Mouse (Mus musculus) urinary bladder, adult 18-20 months (tissue): Measurements from ENCODE around the gene Espnl.
A peak's percentile ranks its signal among the peaks of the same experiment; 100 is the strongest.

ENCODE experiments used
- DNase-seq, 2 experiments: peaks; one replicate each; pipeline ENCODE4 v3.0.0; 2022; ENCODE audit warnings: low spot score in 2 of 2, mixed read lengths in 2 of 2

Espnl gene

DNA sequence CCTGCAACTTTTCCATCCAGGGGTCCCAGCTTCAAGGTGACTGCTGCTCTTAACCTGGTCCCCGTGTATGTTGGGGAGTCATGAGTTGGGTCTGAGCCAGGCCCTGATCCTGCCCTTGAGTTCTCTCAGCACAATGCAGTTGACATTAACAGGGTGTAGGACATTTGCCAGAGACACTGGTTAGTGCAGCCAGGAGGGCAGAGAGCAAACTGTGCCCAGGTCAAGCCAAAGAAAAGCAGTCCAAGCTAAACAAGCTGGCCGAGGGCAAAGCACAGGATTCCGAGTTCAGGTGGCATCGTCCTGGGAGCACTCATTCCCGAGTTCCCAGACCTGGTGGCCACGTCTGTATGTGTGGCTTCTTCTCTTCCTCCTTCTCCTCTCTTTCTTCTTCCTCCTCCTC lies 4.2 kb upstream of the Espnl start:
- DNase-seq: no peak

DNA sequence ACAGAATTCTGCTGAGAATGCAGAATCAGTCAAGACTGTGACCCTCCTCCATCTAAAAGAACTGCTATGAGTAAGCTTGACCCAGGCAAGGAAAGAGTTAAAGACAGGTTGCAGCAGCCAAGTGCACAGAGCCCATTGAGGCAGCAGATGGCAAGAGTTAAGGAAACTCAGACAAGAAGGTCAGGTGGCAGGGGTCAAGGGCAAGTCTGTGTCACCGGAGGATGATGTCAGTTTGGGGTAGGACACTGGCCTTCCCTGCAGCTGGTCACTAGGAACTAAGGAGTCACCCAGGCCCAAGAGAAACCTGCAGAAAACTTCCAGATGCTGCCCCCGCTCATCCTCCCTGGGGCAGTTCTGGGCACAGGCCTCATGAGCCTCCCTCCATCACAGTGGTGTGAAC lies 2.8 kb downstream of the Espnl start:
- DNase-seq: no peak

DNA sequence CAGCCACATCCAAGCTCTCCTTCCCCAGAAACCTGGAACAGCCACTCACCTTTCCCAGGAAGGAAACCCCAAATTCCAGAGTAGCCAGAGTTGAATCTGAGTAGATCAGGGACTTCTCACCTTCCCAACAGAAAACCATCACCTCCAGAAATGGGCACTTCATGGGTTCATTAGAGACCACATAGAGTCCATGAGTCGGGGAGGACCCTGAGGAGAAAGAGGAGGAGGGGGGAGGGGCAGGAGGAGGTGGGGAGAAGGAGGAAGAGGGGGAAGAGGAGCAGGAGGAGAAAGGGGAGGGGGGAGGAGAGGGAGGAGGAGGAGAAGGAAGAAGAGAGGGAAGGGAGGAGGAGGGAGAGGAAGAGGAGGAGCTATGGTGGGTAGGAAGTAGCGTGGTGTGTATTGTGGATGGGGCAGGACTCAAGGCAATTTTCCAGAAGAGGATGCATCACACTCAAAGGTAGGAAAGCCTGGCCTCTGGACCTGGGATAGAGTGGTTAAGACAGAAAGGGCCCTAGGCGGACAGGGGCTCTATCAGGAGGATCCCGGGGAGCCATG lies 3.7 kb downstream of the Espnl start:
- DNase-seq: no peak

DNA sequence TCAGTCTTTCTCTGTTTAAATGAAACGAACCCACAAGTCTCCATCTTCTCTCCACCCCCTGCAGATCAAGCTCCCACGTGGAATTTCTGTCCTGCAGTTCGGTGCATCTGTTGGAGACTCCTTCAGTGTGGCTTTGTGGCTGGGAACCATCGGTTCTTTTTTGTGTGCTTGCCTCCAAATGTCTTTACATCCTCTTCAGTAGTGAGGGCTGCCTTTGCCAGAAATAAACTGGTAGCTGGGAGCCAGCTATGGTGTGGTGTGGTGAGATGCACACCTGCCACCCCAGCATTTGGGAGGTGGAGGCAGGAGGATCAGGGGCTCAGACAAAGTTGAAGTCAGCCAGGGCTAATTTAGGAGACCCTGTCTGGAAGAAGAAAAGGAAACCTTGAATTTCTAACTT lies 10.2 kb downstream of the Espnl start:
- DNase-seq: no peak

DNA sequence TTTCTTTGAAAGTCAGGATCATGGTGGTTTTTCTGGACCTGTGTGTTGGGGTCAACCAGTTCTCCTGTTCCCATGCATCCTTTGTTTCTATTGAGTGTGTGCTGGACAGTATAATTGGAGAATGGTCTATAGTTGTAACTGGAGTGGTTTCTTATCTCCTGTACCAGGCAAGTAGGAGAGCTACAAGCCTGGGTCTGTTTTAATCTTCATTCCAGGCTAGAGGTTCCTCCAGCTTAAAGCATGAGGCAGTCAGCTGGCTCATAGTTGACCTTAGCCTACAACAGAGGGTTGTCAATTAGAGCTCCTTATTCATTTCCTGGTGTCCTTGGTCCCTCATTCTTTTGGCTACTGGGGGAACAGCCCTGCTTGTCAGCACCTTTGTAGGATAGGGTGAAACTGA lies 11.7 kb downstream of the Espnl start:
- no peak for DNase-seq

DNA sequence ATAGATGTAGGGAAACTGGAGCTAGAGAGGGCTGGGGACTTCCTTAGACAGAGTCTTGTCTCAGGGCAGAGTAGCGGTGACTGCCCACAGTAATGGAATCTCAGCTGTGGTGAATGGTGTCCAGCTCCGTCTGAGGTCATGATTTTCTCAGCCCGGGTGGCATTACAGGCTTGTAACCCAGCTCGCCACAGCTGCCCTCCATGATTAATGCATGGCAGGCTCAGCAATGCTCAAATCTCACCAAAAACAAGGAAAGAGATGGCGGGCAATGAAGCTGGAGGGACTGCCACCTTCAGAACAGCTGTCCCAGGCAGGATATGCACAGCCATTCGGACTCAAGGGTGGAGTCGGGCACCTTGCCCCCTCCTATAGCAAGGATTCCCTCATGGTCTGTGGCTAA lies 15.5 kb downstream of the Espnl start:
- DNase-seq: no peak

DNA sequence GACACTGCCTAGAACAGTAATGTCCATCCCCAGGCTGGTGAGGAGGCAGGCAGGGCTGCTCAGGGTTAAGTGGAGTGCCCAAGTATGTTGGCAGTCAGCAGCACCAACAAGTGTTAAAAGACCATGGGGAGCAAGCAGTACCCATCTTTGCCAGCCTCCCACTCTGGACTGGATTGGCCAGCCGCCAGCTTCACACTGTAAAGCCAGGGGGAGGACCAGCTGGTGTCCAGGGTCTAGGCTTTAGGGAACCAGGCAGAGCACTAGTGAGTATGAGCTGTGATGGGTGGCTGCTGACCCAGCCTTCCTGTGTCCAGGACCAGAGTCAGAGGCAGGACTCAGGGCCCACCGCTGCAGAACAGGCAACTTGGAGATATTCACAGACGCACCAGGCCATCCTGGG lies 22.1 kb downstream of the Espnl start:
- DNase-seq: no peak

DNA sequence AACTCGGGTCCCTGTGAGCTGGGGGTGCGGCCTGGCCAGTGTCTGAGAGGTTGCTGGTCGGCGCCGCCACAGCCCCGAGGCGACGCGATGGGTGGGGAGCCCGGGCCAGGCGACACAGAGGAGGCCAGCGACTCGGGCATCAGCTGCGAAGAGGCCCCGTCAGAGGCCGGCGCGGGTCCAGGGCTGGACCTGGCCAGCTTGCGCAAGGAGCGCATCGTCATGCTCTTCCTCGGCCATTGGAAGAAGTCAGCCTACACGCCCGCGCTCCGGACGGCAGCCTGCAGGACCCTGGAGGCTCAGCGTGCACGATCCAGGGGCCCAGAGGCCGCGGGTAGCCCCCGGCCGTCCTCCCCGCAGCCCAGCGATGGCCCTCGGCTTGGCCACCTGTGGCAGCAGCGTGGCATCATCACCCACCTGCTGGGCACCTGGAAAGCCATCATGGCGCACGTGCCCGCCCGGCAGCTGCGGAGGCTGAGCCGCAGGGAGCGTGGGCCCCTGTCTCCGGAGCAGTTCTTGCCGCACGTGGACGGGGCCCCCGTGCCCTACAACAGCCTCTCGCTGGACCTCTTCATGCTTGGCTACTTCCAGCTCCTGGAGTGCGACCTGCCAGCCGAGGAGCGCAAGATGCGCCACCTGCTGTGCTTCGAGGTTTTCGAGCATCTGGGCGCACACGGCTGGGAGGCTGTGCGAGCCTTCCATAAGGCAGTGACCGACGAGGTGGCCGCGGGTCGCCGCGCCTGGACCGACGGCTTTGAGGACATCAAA lies 23.2 kb downstream of the Espnl start:
- DNase-seq: peak in 1 of 2 experiments; percentile 21

DNA sequence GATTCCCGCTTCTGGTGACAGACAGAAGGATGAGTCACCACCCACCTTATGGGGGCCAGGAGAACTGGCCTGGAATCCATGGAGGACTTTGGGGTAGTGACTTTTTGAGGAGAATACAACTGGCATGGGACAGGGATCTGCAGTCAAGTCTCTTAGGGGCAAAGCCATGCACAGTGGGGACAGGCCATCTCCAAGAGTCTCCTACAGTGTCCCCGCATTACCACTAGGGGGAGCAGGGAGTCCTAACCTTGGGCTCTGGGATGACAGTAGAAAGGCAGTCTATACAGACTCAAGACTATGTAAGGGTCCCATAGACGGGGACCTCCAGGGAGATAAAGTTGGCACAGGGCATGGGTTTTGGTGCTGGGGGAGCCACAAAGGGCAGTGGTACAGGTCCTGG lies 25.0 kb downstream of the Espnl start:
- peak; percentile 13 to 31 for DNase-seq

DNA sequence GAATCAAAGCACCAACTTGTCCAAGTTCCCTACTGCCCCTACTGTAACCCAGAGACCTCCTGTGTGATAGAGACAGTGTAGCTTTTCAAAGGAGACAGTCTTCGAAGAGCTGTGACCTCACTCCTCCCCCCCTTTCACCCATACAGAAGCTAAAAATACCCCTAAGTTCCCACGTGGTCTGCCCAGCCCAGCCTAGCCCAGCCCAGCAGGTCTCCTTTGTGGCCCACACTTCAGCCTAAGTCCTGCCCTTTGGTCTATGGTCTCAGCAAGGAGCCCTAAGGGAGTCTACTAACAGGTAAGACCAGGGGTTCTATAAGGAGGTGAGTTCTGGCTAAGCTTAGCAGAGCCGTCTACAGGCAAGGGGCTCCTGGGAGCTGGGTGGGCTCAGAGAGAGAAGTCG lies 29.0 kb downstream of the Espnl start, which contains the start of gene Klhl30:
Gene Klhl30, plus strand, starts transcription at position 176 of the 400 bp plus-strand sequence.
- no peak for DNase-seq

DNA sequence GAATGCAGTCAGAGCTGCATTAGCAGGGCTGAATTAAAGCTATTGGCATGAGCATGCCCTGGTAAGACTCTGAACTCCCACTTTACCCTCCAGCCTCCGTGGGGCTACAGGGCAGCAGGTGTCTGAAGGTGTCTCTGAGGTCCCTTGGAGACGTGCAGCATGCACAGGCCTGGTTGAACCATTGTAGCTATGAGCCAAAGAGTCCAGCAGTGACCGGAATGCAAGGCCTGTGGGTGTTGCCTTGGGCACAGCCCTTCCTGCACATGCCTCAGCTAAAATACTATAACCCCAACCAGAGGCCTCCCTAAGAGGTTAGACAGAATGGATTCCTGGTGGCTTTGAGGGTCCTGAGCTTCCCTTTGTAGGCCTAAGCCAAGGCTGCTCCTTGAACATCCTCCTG lies 29.4 kb downstream of the Espnl start:
- DNase-seq: no peak

DNA sequence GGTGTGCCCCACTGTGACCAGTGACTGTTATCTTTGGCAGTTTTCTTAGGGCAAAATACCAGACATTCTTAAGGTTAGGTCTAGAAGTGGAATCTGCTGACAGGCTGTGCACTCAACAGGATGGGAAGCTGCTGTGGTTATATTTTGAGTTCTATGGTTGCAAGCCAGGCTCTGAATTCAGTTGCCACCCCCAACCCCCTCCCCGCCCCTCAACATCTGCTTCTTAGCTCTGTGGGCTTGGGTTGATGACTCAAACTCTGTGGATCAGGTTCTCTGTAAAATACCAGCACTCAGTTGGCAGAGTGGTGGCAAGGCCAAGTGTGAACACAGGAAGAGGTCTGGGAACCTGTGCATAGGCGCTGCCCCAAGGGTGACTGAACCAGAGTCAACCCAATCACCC lies 30.4 kb downstream of the Espnl start:
- no peak for DNase-seq

DNA sequence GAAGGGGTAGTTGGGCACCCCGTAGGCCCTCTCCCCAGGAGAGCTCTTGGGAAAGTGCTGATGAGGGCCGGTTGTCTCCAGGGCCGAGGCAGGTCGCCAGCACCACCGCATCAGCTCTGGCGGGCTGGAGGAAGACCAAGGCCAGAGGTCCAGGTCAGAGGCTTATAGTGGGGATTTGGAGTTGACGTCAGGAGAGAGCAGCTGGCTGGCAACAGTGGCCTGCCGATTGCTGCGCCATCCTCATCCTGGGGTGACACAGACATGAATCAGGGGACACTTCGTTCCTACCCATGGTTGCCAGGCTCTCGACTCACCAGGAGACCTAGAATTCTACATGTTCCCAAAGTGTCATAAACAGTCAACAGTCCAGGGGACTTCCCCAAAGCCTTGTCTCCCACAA lies 34.2 kb downstream of the Espnl start:
- DNase-seq: no peak

DNA sequence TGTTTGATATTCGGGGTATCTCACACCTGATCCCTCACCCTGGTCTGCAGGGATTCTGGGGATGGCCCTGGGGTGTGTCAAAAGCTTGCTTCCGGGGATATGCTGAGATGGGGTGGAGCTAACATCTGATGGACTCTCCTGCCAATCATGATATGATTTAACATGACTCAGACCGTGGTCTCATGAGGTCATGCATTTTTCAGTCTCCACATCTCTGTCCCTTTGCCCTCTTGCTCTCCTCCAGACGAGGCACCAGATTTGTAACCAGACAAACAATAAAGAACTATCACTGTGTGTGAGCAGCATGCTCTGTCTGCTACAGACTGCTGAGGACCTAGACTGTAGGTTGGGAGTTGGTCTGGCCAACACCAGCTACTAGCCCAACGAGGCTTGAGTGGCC lies 40.2 kb downstream of the Espnl start:
- DNase-seq: no peak

DNA sequence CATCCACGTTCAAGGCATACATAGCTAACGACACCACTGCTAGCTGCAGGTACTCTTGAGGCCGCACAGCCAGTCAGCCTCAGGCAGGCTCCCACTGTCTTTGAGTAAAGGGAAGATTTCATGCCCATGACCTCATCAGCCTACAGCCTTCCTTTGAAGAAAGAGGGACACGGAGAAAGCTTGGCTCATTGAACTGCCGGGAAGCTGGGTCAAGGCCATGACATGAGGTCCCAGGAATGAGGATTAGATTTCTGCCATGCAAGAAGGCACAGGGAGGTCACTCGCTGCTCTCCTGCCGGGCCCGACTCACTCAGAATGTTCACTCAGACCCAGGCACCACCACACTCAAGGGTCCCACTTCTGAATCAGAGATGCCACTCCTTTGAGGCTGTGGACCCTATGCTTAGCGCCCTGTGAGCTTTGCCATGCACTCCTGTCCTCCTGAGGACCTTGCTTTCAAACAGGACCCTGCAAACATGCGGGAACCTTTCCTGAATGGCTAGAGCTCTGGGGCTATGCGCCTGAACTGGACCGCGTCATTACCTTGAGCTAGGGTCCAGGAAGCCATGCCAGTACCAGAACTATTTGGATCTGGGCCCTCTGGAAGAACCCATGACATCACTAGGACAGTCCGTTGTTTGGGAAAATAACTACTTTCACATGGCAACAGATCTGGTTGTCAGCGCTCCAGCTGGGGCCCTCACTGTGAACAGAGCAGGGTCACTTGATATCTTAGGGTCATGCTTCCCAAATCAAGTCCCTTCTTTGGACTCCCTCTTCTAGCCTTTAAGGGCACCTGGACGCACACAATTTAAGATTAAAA lies 43.2 kb downstream of the Espnl start:
- DNase-seq: no peak

DNA sequence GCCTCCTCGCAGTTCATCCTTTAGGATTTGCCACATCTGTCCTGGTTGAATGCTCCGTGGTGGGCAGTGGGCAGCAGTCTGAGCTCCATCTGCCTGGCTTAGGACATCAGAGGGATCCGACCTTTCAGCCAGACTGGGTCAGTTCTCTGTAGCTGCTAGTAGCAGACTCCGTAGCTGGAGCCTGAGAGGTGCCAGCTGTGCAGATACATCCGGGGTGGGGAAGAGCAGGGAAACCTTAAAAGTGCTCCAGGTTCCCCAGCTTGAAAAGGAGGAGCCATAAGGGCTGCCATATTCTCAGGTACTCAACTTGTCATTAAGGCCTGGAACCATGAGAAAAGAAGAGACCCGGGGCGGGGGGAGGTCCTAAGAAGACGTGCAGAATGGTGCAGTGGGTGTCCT lies 43.9 kb downstream of the Espnl start:
- no peak for DNase-seq

DNA sequence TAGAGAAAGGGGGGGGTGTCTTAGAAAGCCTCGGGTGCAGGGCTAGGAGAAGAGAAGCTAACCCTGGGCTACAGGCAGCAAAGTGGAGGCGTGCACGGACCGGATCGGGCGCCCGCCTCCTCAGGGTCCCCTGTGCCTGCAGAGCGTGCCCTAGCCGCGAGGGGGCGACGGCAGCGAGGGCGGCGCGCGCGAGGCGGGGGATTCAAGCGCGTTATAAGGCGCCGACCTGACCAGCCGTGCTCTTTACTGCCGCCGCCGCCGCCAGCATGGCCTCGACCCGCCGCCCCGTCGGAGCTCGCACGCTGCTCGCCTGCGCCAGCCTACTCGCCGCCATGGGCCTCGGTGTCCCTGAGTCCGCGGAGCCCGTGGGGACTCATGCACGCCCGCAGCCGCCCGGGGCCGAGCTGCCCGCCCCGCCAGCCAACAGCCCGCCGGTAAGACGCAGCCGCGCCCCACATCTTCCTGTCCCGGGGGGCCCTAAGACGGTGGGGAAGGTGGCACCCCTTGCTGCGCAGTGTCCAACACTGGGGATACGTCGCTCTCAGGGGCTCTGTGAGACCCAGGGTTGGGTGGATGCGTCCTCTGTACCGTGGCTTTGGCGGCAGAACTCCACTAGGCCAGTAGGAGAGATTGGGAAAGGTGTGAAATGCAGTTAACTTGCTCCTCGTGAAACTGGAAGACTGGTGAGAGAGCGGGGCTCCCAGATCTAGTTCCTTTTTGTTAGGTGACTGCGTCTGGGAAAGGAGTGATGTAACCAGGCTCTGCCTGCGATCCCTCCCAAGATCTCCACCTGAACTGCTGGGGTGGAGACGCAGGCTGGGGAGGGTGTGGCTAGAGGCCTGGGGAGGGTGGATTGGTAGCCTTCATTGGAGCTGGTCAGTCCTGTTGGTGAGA lies 44.6 kb downstream of the Espnl start, which contains the start of gene Erfe:
Gene Erfe, plus strand, starts transcription at position 216 of the 894 bp plus-strand sequence.
- peak; percentile 30 to 71 for DNase-seq

DNA sequence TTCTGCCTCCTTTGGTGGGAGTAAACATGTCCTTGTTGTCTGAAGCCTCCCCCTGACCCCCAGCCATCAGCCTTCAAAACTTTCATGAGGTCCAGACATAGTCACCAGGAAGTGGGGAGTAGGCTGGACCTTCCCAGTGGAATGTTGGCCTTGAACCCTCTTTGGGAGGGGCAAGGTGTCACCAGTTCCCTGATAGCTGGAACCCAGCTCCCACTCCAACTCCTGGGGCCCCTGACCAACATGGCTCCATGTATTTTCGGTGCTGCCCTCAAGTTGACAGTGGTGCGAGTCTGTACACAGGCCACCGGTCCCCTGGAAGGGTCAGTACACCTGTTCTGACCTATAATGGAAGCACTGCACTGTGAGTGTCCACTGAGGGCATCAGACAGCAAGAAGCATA lies 45.4 kb downstream of the Espnl start:
- no peak for DNase-seq

DNA sequence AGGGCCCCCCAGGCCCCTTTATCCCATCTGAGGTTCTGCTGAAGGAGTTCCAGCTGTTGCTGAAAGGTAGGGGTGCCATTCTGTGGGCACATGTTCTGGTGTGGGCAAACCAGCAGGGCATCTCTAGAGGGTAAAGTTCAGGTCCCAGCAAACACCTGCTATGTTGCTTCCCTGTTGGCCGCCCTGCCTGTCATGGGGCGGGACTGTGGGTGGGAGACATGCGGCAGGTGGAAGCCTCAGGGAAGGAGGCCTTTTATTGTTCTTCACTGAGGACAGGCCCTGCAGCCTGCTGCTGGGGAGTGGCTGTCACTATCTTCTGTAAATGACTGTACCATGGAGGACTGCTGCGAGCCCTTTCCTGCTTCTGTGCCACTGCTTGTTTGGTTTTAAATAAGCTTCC lies 47.5 kb downstream of the Espnl start:
- no peak for DNase-seq

DNA sequence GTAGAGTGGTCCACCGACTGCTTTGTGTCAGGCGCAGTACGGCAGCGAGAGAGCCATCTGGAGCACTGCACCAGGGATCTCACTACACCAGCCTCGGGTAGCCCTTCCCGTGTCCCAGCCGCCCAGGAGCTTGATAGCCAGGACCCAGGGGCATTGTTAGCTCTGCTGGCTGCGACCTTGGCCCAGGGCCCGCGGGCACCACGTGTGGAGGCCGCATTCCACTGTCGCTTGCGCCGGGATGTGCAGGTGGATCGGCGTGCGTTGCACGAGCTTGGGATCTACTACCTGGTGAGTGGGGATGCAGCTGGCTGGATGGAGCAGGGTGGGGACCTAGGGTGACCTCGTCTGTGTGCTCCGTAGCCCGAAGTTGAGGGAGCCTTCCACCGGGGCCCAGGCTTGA lies 48.2 kb downstream of the Espnl start:
- no peak for DNase-seq

DNA sequence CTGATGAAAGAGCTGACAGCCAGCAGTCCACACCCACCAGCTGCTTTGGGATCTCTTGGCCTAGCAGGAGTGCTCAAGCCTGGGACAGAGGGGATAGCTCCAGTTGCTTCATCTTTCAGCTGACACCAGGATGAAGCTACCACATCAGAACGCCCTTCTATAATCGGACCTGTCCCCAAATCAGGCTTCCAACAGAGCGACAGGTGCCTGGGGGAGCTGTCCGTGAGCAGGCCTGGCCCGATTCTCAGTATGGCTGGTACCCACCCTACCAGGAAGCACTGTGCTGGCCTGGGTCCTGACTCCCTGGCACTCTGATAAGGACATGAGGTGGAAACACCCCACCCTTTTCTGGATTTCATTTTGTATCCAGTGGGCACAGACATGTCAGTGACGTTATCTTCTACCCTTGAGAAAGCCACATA lies 51.5 kb downstream of the Espnl start:
- DNase-seq: no peak
